Mouse (Mus musculus) megakaryocyte-erythroid progenitor cell, adult 5 weeks (primary cell): ENCODE results near the gene Pou3f1. TPM values are rescaled to one million over a fixed set of nuclear protein-coding genes. Genes with fewer than 3 reads are reported as not detected.

ENCODE experiments used
- polyA plus RNA-seq: library from polyadenylated mRNA; stranded (reverse); fragments of >175 nt; gene quantifications from 2 replicates; pipeline ENCODE4 v1.2.3, GENCODE M21; 2012

Pou3f1 gene
- polyA plus RNA-seq, result 0.78 and 1.6 TPM in 2 replicates

DNA sequence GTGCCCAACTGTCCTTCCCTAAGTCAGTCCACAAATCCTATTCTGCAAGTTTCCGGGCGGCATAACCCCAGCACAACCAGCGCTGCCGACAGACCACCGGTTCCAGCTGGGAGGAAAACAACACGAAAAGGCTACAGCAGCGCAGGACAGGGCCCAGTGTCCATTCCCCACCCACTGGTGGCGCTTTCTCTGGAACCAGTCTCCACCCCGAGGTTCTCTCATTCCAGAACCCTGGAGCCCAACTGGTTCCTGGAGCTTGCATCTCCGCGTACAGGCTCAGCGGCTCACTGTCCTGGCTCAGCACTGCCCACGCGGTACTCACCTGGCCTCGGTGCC, at the start of gene Pou3f1:
Gene Pou3f1 (plus strand): TSS at position 290 of the 336 bp plus-strand sequence.

GRCm38 (mm10) chr4:124610703-124611102, 45.9 kb upstream of the Pou3f1 start, which contains the start of gene 3100002H09Rik:
Gene 3100002H09Rik, minus strand, starts transcription at chr4:124610803.

DNA sequence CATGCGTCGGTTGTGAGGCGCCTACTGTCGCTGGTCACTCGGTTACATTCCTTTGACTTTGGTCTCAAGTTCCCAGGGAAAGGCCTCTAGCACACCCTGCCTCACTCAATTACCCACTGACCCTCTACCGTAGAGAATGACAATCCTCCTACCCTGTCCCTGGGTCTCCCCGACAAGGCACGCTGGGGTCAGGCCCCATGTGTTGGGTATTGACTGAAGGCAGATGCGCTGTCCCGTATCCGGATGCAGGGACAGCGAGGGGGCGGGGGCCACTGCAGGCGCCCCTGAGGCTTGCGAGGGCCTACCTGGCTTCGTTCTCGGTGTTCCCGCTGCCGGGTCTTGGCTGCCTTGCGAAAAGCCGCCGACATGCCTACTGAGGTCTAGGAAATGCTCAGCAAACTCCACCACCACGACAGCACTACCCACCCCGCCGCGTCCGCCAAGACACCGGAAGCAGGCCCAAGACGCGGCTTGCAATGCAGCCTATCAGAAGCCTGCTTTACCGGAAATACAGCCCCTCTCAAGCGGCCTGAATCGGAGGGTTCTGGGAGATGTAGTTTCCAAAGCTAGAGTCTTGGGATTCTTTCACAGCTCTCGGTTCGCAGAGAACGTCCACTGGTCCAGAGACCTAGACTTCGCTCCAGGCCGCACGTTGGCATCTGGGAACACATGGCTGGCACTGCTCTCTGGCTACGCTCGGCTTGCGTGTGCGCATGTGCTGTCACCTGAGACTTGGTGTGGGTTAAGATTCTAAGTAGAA, 36.7 kb downstream of the Pou3f1 start, which contains the start of gene Utp11:
Gene Utp11 (minus strand): TSS at position 466 of the 760 bp plus-strand sequence.

GRCm38 (mm10) chr4:124700248-124700971, 43.8 kb downstream of the Pou3f1 start, which contains the start of gene Fhl3:
Gene Fhl3, plus strand, starts transcription at chr4:124700701.

Other genes with a start within 250 kb of the Pou3f1 start
- not detected in 2 replicates for gene 3100002H09Rik, start 46.0 kb upstream of the Pou3f1 start, polyA plus RNA-seq
- gene Utp11, start 36.8 kb downstream of the Pou3f1 start, polyA plus RNA-seq, result 14.8 and 16.0 TPM in 2 replicates
- 11.6 and 18.3 TPM in 2 replicates for gene Fhl3, start 43.9 kb downstream of the Pou3f1 start, polyA plus RNA-seq
- 34.1 and 42.5 TPM in 2 replicates for gene Sf3a3, start 58.0 kb downstream of the Pou3f1 start, polyA plus RNA-seq
- gene Inpp5b, start 85.0 kb downstream of the Pou3f1 start, polyA plus RNA-seq, result 15.0 and 25.5 TPM in 2 replicates
- 15.6 and 16.6 TPM in 2 replicates for gene Mtf1, start 145.3 kb downstream of the Pou3f1 start, polyA plus RNA-seq
- 21.5 and 26.6 TPM in 2 replicates for gene Yrdc, start 193.9 kb downstream of the Pou3f1 start, polyA plus RNA-seq
- gene 1110065P20Rik, start 194.4 kb downstream of the Pou3f1 start, polyA plus RNA-seq, result 19.1 and 21.9 TPM in 2 replicates
- gene Maneal, start 205.4 kb downstream of the Pou3f1 start, polyA plus RNA-seq, result 0.03 and 0.14 TPM in 2 replicates
- not detected in 2 replicates for gene Epha10, start 224.1 kb downstream of the Pou3f1 start, polyA plus RNA-seq